Mouse (Mus musculus): ENCODE data around the gene Mpdu1.
"Not testable (repeated sequence)": the region's sequence is repeated elsewhere in the genome, so short reads cannot be mapped to it uniquely, and the experiment has no call there.

The Mpdu1 gene

DNA sequence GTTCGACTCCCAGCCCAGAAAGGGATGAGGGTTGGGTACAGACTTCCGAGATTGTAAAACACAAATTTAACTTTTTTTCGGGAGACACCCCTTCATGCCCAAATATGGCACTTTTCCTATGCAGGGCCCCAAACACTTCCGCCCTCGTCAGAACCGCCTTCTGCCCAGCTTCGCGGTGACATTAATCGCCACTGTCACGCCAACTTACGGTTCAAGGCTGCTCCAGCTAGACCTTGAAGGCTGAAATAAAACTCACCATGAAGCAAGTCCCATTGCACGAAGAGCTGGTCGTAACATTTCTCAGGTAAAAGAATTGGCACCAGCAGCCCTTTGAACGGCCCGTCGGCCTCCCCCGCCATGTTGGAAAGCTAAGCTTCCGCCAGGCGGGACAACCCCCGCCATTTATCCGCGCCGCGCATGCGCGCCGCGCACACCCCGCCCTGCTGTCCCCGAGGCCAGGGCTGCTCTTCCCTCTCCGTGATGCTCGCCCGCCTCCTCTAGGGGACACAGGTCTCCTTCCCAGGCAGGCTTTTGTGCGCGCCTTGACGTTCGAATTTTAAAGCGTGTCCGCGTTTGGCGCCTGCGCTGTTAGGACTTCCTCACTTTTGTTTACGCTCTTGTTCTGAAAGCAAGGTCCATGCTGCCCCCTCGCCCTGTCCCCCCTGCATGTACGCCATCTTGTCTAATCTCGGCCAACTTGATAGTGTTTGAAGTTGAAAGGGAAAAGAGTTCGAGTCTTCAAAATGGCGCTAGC, at the start of gene Mpdu1:
Gene Mpdu1, minus strand, starts transcription at position 430 of the 754 bp plus-strand sequence.
- DNase-seq, result peak; percentile 93

DNA sequence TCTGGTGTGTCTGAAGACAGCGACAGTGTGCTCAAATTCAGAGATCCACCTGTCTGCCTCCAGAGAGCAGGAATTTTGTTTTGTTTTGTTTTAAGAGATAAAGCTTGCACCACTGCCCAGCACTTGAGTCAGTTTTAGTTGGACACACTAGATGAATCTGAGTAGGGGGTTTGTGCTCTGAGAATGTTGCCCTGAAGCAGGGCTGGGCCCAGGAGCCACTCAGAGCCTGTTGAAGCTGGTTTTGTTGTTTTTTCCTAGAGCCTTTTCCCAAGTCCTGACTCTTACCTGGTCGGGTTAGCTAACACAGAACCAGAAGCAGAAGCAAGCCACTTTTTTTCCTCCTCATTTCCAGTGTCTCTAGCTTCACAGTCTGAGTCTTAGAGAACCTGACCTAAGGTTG, 48.6 kb upstream of the Mpdu1 start:
- no peak for DNase-seq

DNA sequence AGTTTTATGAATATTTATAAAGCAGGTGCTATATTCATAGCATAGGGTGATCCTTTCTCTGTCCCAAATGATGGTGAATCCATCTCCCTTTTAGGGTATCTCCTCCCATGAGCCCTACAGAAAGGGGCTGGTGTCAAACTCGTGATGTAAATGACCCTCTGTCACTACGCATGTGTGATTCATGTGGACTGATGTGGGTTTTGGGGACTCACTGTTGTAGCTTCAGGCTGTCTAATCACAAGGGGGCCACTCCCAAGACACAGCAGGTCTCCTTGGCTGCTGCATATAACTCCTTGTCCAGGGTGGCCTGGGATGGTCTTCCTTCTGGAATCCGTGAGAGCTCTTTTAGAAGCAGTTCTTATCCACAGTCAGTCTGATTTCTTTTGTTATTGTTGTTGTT, 48.0 kb upstream of the Mpdu1 start:
- no peak for DNase-seq

DNA sequence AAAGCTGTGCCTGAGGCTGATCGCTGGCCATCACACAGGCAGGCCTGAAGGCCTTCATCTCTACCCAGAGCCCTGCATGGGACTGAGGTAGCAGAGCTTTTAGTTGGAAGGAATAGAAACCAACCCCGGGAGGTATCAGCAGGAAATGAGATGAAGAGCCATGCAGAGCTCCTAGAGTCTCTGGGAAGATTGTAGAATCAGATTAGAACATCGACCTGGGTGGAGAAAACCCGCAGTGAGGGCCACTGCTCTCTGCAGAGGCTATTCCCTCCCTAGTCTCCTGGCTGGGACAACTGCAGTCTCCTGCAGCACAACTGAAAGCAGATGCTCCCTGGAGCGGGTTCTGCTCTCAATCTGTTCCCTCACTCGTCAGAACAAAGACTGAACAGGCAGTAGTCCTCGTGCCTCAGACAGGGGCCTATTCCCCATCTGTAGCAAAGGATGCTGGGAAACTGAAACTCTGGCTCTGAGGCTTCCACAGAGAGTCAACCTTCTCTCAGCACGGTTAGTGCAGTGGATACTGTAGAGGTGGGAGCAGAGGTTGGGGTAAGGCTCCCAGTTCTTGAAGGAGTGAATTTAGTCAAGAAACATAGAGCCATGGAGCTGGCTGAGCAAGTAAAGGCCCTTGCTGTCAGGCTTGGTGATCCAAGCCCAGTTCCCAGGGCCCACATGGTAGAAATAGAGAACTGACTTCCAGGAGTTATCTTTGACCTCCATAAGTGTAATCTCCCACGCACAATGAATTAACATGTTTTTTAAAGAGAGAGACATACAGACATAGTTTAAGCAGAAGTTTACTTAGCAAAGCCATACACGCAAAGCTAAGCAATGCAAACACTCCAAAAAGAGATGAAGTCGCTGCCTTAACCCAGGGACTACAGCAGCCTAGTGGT, 47.4 kb upstream of the Mpdu1 start:
- DNase-seq, result no peak

DNA sequence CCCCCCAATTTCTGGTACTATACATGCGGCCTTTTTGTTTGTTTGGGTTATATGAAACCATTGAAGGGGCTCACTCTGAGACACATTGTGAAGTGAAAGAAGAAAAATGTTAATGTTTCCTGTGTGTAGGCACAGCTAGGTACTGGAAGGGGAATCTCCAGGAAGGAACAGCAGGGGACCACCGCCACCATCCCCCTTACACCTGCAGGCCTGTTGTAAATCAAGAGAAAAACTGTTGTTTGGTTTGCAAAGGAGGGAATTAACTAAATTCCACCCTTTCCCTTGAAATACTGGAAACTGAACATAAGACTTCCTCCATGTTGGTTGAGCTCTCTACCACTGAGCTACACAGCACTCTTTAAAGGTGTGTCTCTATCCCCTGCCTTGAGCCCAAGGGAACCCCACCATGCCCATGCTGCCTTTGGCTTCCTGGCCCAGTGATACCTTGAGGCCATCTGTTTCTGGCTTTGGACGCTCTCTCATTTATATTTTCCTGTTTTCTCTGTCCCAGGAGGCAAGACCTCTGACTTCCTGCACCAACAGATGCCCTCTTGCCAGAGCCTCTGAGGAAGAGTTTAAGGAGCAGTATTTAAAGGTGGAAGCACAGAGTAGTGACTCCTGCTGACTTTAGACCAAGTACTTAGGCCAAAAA, 46.3 kb upstream of the Mpdu1 start:
- no peak for DNase-seq

DNA sequence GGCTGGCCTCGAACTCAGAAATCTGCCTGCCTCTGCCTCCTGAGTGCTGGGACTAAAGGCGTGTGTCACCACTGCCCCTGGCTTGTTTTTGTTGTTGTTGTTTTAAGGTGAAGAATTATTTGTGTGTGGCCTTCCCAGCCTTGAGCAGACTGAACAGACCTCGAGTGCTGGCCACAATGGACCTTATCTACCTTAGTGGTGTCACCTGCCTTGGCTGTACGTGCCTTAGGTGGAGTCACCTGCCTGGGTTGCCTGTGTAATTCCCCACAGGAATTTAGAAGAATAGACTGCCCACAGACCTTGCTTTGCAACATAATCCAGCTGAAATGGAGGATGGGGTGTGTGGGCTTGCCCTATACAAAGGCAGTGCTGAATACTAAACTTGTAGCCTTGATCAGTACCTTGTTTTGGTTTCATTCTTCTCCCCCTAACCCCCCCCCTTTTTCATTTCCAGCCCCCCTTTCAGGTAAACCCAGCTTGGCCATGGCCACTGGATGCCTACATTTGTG, 45.5 kb upstream of the Mpdu1 start:
- DNase-seq, result no peak

DNA sequence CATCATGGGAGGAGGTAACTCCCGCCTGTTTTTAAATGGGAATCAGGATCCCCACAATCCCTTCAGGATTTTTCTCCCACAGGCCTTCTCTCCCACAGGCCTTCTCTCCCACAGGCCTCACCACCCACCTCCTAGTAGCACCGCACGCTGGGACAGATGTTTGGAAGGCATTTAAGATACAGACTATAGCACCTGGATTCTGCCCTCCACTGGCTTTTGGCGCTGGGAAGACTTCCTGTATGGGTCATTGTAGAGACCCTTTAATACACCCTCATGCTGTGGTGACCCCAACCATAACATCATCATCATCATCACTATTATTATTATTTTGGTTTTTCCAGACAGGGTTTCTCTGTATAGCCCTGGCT, 45.0 kb upstream of the Mpdu1 start:
- DNase-seq, result no peak

DNA sequence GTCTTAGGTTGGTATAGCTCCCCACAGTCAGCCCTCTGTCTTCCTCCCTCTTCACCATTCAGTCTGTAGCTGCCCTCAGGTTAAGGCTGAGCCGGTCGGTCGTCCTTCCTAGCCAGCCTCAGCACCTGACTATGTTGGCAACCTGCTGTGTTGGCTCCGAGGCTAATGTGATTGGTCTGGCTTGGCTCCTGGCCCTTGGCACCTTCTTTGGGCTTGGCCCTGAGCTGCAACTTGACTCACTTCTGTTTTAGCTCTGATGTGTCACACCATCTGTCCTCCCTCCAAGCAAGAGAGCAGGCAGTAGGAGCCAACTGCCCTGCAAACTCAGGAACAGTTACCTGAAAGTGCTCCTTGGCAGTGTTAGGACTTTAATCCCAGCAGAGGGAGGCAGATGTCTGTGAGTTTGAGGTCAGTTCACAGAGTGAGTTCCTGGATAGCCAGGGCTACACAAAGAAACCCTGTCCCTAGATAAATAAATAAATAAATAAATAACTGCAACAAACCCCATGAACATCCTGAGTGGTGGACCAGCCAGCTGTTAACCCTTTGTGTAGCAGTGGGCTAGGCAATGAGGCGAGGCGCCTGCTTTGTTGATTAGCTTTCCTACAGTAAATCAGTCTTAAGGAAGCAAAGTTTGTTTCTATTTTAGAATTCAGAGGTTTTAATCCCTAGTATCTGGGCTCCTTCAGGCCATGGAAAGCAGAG, 44.5 kb upstream of the Mpdu1 start:
- peak; percentile 28 for DNase-seq

DNA sequence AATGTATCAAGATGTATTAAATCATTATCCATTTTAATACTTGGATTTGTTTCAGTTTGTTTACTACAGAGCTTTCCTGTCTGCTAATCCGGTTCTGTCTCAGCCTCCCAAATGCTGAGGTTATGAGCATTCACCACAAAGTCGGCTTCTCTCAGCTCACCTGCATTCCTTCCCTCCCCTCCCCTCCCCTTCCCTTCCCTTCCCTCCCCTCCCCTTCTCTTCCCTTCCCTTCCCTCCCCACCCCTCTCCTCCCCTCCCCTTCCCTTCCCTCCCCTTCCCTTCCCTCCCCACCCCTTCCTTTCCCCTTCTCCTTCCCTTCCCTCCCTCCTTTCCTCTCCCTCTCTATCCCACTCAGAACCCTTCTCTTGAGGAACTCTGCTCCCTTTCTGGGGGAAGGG, 42.2 kb upstream of the Mpdu1 start:
- DNase-seq, result no peak

DNA sequence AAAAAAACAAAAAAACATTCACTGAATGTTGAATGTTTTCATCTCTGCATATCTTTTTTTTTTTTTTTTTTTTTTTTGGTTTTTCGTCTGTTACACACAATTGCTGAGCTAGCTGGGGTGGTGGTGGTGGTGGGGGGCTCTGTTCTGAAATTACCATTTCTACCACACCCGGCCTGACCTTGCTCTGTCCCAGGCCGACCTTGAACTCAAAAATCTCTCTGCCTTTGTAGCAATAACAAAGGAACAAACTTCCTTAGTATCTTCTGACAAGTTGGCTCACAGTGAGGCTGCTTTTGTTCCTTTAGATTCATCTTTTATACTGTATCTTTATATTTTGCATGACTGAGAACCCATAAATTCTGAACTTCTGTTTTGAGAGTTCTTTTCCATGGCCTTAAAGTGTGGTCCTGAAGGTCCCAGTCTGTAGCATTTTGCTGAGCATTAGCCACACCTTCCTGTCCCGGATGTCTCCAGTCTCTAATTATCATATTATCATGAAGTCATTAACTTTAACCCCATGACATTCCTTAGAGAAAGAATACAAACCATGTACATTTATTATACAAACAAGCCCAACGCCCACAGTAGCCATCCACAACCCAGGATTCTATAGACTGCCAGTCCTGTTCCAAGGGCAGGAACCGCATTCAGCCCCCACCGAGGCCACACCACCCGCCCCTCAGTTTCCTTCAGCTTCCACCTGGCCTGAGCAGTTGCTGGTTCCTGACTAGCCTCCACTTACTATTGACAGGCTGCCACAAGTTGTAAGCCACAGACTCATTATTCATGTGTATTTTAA, 41.6 kb upstream of the Mpdu1 start:
- DNase-seq, result no peak

DNA sequence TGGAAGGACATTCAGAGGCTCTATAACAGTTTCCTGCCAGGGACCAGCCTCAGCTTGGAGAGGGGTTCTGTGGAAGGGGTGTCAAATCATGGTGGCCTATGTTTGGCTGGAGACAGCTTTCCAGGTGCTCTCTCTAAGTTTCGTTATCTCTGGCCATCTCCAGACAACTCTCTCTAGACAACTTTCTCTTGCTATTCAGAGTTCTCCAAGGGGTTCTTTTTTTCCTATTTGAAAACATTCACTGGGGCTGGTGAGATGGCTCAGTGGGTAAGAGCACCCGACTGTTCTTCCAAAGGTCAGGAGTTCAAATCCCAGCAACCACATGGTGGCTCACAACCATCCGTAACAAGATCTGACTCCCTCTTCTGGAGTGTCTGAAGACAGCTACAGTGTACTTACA, 40.9 kb upstream of the Mpdu1 start:
- not testable (repeated sequence) for DNase-seq

DNA sequence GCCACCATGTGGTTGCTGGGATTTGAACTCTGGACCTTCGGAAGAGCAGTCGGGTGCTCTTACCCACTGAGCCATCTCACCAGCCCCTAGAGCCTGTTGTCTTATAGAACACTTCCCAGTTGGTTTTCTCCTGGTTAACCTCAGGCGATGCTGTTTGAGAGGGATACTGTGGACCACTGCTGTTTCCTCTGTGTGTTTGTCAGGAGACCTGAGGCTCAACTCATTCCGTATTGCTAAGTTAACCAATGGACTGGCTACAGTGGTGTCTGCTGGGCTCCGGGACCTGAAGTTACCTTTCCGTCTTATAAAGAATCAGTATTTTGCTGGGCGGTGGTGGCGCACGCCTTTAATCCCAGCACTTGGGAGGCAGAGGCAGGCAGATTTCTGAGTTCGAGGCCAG, 40.4 kb upstream of the Mpdu1 start:
- not testable (repeated sequence) for DNase-seq

DNA sequence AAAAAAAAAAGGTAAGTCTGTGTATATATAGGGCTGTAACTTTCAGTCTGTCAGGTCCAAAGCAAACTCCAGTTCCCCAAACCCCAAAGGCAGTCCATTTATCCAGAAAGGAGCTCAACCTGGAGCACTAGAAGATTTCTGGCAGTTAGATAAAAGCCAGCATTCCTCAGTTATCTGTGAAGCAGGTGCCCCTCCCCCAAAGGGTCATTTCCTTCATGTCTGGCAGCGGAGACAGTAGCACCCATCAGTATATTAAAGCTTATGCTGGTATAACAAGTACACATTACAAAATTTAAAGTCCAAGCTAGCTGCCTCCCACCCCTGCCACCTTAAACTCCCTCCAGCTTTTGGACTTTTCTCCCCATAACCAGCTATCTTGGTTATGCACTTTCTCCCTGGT, 37.2 kb upstream of the Mpdu1 start:
- DNase-seq, result no peak

DNA sequence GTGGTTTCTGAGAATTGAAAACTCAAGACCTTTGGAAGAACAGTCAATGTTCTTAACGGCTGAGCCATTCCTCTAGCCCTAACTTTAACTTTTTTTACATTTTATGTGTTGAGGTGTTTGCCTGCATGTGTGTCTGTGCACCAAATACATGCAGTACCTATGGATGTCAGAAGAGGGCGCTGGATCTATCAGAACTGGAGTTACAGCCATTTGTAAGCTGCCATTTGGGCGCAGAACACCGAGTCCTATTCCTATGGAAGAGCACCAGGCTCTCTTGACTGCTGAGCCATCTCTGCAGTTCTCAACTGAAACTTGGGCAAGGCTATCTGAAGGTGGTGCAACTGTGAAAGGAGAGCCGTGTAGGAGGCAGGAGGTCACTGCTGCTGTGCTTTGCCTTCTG, 36.1 kb upstream of the Mpdu1 start:
- DNase-seq, result no peak

DNA sequence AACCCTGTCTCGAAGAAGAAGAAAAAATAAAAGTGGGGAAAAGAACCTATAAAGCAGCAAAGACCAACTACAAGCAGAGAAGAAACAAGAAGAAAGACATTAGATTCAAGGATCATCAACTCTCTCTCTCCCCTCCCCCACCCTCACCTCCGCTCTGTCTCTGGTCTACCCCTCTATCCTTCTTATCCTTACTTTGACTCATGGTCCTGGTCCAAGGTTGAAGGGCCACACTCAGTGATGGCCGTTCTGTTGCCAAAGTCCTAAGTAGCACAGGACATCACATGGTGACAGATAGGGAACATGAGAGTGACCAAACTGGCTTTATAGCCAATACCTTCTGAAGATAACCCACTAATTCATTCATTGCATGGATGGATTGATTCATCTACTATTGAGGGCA, 35.0 kb upstream of the Mpdu1 start:
- no peak for DNase-seq

DNA sequence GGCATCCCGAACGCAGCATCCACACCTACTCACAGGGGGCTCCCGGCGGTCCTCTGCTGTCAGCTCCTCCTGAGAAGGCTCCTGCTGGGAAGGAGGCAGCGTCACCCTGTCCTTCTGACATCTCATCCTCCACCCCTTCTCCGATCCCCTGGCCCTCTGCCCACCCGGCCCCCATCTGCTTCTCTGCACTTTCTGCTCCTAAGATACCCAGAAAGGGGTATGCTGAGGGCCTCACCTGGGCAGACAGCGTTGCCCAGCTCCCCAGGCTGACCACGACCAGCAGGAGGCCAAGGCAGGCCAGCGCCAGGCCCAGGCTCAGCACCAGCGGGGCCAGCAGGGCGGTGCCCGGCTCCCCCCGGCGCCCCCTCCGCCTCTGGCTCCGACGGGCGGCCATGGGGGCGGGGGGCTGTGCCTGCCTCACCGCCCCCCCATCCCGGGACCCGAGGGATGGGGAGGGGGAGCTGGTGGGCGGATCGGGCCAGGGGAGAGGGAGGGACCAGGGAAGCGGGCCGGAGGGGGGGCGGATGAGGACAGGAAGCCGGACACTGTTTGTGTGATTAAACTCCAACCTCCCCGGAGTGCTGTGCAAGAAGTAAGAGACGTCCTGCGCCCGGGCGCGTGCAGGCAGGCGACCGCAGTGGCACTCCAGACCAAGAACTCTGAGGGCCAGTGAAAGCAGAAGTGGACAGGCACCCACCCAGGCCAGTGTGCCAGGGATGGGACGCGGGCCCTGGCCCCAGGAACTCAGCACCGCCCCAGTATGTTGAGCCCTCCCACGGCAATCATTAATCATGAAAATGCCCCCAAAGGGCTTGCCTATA, 33.1 kb upstream of the Mpdu1 start, which contains the start of the genes Tnfsf12 and Tnfsfm13:
Gene Tnfsf12, minus strand, starts transcription at position 489 of the 821 bp plus-strand sequence.
Gene Tnfsfm13, minus strand, starts transcription at position 738 of the 821 bp plus-strand sequence.
- DNase-seq, result peak; percentile 83

DNA sequence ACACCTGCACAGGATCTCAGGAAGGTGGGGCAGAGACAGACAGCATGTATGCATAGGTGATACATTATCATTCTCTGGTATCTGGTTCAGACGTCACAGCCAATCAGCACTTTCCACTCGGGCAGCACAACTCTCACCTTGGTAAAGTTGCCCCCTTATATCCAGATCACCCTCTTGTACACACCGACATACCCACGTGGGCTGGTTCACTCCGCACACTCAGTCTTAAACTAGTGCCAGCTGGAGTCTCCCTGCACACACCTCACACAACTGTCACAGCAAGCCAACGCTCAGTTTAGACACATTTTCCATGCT, 32.6 kb upstream of the Mpdu1 start:
- no peak for DNase-seq

DNA sequence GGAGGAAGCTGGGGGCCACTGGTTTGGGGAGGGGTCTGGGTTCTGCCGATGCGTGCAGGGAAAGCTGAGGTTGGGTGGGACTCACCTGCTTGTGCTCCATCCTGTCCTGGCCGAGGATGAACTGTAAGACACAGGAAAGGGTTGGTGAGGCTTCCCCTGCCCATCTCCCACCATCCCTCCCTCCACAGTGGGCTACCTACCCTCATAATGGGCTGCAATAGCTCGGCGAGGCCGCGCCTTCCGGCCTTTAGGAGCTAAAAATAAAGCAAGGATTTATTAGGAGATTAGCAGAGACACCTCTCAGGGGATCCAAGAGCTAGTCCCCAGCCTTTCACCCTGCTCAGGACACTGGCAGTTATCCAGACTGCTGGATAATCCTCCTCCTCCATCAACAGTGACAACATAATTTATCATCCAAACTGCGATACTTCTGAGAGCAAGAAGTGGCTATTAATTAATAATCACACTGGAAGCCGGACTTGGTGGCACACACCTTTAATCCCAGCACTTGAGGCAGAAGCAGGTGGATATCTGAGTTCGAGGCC, 31.1 kb upstream of the Mpdu1 start:
- DNase-seq, result no peak

DNA sequence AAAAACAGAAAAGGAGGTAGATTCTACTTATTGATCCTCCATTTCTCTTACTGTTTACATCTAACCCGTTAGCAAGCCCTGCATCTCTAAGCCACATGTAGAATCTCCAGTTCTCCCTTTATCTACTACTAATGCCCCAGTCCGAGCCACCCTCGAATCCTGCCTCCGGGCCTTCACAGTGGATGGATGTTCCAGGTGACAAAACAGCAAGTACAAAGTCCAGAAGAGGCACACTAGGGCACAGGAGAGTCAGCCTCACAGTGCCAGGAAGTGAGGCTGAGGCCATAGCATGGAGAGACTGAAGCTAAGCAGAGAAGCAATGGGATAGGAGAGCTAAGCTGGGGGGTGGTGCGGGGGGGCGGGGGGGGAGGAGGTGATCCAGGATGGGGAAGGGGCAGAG, 30.4 kb upstream of the Mpdu1 start:
- DNase-seq, result no peak

DNA sequence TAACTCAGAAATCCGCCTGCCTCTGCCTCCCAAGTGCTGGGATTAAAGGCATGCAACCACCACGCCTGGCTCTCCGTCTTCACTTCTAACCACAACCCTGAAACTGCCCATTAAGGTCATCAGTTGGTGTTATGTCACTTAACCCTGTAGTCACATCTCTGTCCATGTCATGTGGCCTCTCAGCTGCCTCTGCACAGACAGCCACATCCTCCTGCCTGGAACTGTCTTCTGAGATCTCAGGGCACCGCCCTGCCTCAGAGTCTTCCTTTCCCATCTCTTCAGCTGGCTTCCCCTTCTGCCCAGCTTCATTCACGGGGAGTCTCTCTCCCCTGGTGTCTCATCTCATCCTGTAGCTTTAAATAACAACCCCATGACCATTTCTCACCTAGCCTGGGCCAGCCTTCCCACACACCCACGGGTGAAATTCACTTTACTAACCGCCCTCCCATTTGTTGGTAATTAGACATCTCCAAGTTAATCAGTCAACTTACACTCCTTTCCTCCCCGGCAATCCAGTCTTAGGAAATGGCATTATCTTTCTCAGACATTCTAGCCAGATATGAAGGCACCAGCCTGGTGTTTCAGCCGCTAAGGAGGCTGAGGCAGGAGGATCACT, 29.9 kb upstream of the Mpdu1 start:
- DNase-seq, result no peak
